Mouse (Mus musculus): ENCODE measurements around the gene Fam210b. TPM values are rescaled to one million over a fixed set of nuclear protein-coding genes. Genes with fewer than 3 reads are reported as not detected.
A peak's percentile ranks its signal among the peaks of the same experiment; 100 is the strongest.
"Not testable (repeated sequence)": the region's sequence is repeated elsewhere in the genome, so short reads cannot be mapped to it uniquely, and the experiment has no call there.

The Fam210b gene
- polyA plus RNA-seq (2016; fragmentation: Nextera tagmentation; extraction: Ambion mirVana) = 24.3 and 24.5 TPM in 2 replicates

- Histone ChIP-seq H3K4me1 (replicated peaks) (peaks cover 38% of the 10 kb centered on the region), H3K4me3 (peak within 1 kb of the TSS; percentile 77), H3K4me2 (peak within 1 kb of the TSS; percentile 91), H3K9ac (peak within 1 kb of the TSS; percentile 83), H3K27me3 (replicated peaks) (no peaks in the 10 kb centered on the region), H3K36me3 (no peaks in the 10 kb centered on the region), H3K9me3 (replicated peaks) (0 out of 2 replicates have a peak, but pooled peaks cover 4% of the 10 kb centered on the region), H3K27ac (ENCODE audit: poor library complexity, severe bottlenecking) (peak within 1 kb of the TSS; percentile 61)
- under 1% methylated on average over 32 of the region's 35 CpGs for WGBS
- peak; percentile 93 for ATAC-seq (ENCODE audit: insufficient number of reproducible peaks, low FRiP score)
Measured at GRCm38 (mm10) chr2:172345258-172345738, at the start of gene Fam210b. TSS of gene Fam210b (plus strand) at chr2:172345565.

GRCm38 (mm10) chr2:172298083-172298482 lies 47.3 kb upstream of the Fam210b start:
- Histone ChIP-seq H3K9ac (no peak overlapping the region), H3K4me2 (no peak overlapping the region), H3K4me1 (replicated peaks) (0 out of 2 replicates have a peak, but pooled peaks cover 2% of the 10 kb centered on the region), H3K4me3 (no peak overlapping the region), H3K27ac (ENCODE audit: poor library complexity, severe bottlenecking) (no peak overlapping the region), H3K9me3 (replicated peaks) (no peaks in the 10 kb centered on the region), H3K36me3 (no peaks in the 10 kb centered on the region), H3K27me3 (replicated peaks) (no peaks in the 10 kb centered on the region)
- peak; percentile 84 for ATAC-seq (ENCODE audit: insufficient number of reproducible peaks, low FRiP score)
- WGBS = 23% methylated on average over 1 of the region's 1 CpGs

GRCm38 (mm10) chr2:172298542-172298941 lies 46.8 kb upstream of the Fam210b start:
- Histone ChIP-seq H3K4me3 (no peak overlapping the region), H3K4me1 (replicated peaks) (0 out of 2 replicates have a peak, but pooled peaks cover 2% of the 10 kb centered on the region), H3K9me3 (replicated peaks) (no peaks in the 10 kb centered on the region), H3K4me2 (no peak overlapping the region), H3K27me3 (replicated peaks) (no peaks in the 10 kb centered on the region), H3K27ac (ENCODE audit: poor library complexity, severe bottlenecking) (no peak overlapping the region), H3K9ac (no peak overlapping the region), H3K36me3 (no peaks in the 10 kb centered on the region)
- ATAC-seq (ENCODE audit: insufficient number of reproducible peaks, low FRiP score) = peak; percentile 64
- 38% methylated on average over 1 of the region's 1 CpGs for WGBS

GRCm38 (mm10) chr2:172299126-172299921 lies 46.0 kb upstream of the Fam210b start:
- Histone ChIP-seq H3K27me3 (replicated peaks) (no peaks in the 10 kb centered on the region), H3K9ac (no peak overlapping the region), H3K4me2 (no peak overlapping the region), H3K27ac (ENCODE audit: poor library complexity, severe bottlenecking) (no peak overlapping the region), H3K36me3 (no peaks in the 10 kb centered on the region), H3K4me1 (replicated peaks) (0 out of 2 replicates have a peak, but pooled peaks cover 2% of the 10 kb centered on the region), H3K4me3 (no peak overlapping the region), H3K9me3 (replicated peaks) (no peaks in the 10 kb centered on the region)
- ATAC-seq (ENCODE audit: insufficient number of reproducible peaks, low FRiP score) = no peak
- WGBS = 21% methylated on average over 14 of the region's 14 CpGs

GRCm38 (mm10) chr2:172302396-172302795 lies 43.0 kb upstream of the Fam210b start:
- no peak overlapping the region for H3K4me2 ChIP-seq
- no peaks in the 10 kb centered on the region for H3K27me3 ChIP-seq (replicated peaks)
- 0 out of 2 replicates have a peak, but pooled peaks cover 2% of the 10 kb centered on the region for H3K4me1 ChIP-seq (replicated peaks)
- no peak for ATAC-seq (ENCODE audit: insufficient number of reproducible peaks, low FRiP score)
- H3K27ac ChIP-seq (ENCODE audit: poor library complexity, severe bottlenecking) = no peak overlapping the region
- no peaks in the 10 kb centered on the region for H3K36me3 ChIP-seq
- no peak overlapping the region for H3K4me3 ChIP-seq
- 89% methylated on average over 5 of the region's 5 CpGs for WGBS
- no peak overlapping the region for H3K9ac ChIP-seq
- H3K9me3 ChIP-seq (replicated peaks) = no peaks in the 10 kb centered on the region

GRCm38 (mm10) chr2:172304118-172304708 lies 41.2 kb upstream of the Fam210b start:
- no peak for ATAC-seq (ENCODE audit: insufficient number of reproducible peaks, low FRiP score)
- no peak overlapping the region for H3K9ac ChIP-seq
- no peak overlapping the region for H3K4me3 ChIP-seq
- H3K27me3 ChIP-seq (replicated peaks) = no peaks in the 10 kb centered on the region
- no peak overlapping the region for H3K4me2 ChIP-seq
- H3K4me1 ChIP-seq (replicated peaks) = 0 out of 2 replicates have a peak, but pooled peaks cover 2% of the 10 kb centered on the region
- H3K36me3 ChIP-seq = no peaks in the 10 kb centered on the region
- H3K27ac ChIP-seq (ENCODE audit: poor library complexity, severe bottlenecking) = no peak overlapping the region
- 73% methylated on average over 8 of the region's 8 CpGs for whole genome bisulfite sequencing
- no peaks in the 10 kb centered on the region for H3K9me3 ChIP-seq (replicated peaks)

GRCm38 (mm10) chr2:172305546-172305945 lies 39.8 kb upstream of the Fam210b start:
- H3K9me3 ChIP-seq (replicated peaks); H3K4me2 ChIP-seq; H3K4me1 ChIP-seq (replicated peaks); H3K36me3 ChIP-seq; H3K27ac ChIP-seq (ENCODE audit: poor library complexity, severe bottlenecking); H3K27me3 ChIP-seq (replicated peaks); ATAC-seq (ENCODE audit: insufficient number of reproducible peaks, low FRiP score); H3K4me3 ChIP-seq; H3K9ac ChIP-seq: not testable (repeated sequence)
- 74% methylated on average over 7 of the region's 7 CpGs for WGBS

GRCm38 (mm10) chr2:172306544-172306943 lies 38.8 kb upstream of the Fam210b start:
- Histone ChIP-seq H3K36me3 (no peaks in the 10 kb centered on the region), H3K9me3 (replicated peaks) (no peaks in the 10 kb centered on the region), H3K4me1 (replicated peaks) (no peaks in the 10 kb centered on the region), H3K4me2 (no peak overlapping the region), H3K9ac (no peak overlapping the region), H3K4me3 (no peak overlapping the region), H3K27me3 (replicated peaks) (no peaks in the 10 kb centered on the region), H3K27ac (ENCODE audit: poor library complexity, severe bottlenecking) (no peak overlapping the region)
- ATAC-seq (ENCODE audit: insufficient number of reproducible peaks, low FRiP score) = no peak
- 64% methylated on average over 4 of the region's 4 CpGs for WGBS

- Histone ChIP-seq H3K27ac (ENCODE audit: poor library complexity, severe bottlenecking) (no peak overlapping the region), H3K9me3 (replicated peaks) (peaks cover 11% of the 10 kb centered on the region), H3K4me3 (no peak overlapping the region), H3K9ac (no peak overlapping the region), H3K4me1 (replicated peaks) (no peaks in the 10 kb centered on the region), H3K4me2 (no peak overlapping the region), H3K27me3 (replicated peaks) (no peaks in the 10 kb centered on the region), H3K36me3 (no peaks in the 10 kb centered on the region)
- 86% methylated on average over 9 of the region's 9 CpGs for whole genome bisulfite sequencing
- ATAC-seq (ENCODE audit: insufficient number of reproducible peaks, low FRiP score) = no peak
Measured at GRCm38 (mm10) chr2:172311731-172312130, 33.6 kb upstream of the Fam210b start.

GRCm38 (mm10) chr2:172320878-172321277 lies 24.5 kb upstream of the Fam210b start:
- WGBS = 15% methylated on average over 9 of the region's 9 CpGs
- no peak for ATAC-seq (ENCODE audit: insufficient number of reproducible peaks, low FRiP score)
- no peak overlapping the region for H3K9ac ChIP-seq
- no peaks in the 10 kb centered on the region for H3K4me1 ChIP-seq (replicated peaks)
- no peak overlapping the region for H3K4me3 ChIP-seq
- 0 out of 2 replicates have a peak, but pooled peaks cover 3% of the 10 kb centered on the region for H3K9me3 ChIP-seq (replicated peaks)
- H3K36me3 ChIP-seq = no peaks in the 10 kb centered on the region
- H3K27me3 ChIP-seq (replicated peaks) = no peaks in the 10 kb centered on the region; the same call in 1 of the 2 replicates
- no peak overlapping the region for H3K27ac ChIP-seq (ENCODE audit: poor library complexity, severe bottlenecking)
- no peak overlapping the region for H3K4me2 ChIP-seq

GRCm38 (mm10) chr2:172328248-172328647 lies 17.1 kb upstream of the Fam210b start:
- Histone ChIP-seq H3K27me3 (replicated peaks) (peaks cover 26% of the 10 kb centered on the region), H3K9ac (no peak overlapping the region), H3K27ac (ENCODE audit: poor library complexity, severe bottlenecking) (no peak overlapping the region), H3K36me3 (no peaks in the 10 kb centered on the region), H3K9me3 (replicated peaks) (no peaks in the 10 kb centered on the region), H3K4me3 (no peak overlapping the region), H3K4me2 (no peak overlapping the region), H3K4me1 (replicated peaks) (0 out of 2 replicates have a peak, but pooled peaks cover 5% of the 10 kb centered on the region)
- ATAC-seq (ENCODE audit: insufficient number of reproducible peaks, low FRiP score) = no peak
- 55% methylated on average over 8 of the region's 8 CpGs for WGBS
